Mouse (Mus musculus): ENCODE data around the gene Cfap77.

GRCm38 (mm10) chr2:29075331-29076070 is 20.6 kb upstream of the Cfap77 start:
- TF ChIP-seq CTCF (conservative IDR thresholded peaks at IDR 0.05; ENCODE audit: insufficient read depth, insufficient read length, low read depth, low read length) (no peak), POLR2A (IDR thresholded peaks at IDR 0.05; ENCODE audit: low read depth, low read length) (no peak)

Data from kidney, adult 2 months (tissue).